Mouse (Mus musculus): Measurements from ENCODE around the gene Wdr27. TPM values are rescaled to one million over a fixed set of nuclear protein-coding genes. Genes with fewer than 3 reads are reported as not detected.

Wdr27 gene
- total RNA-seq, 1 experiment from 2014 or later, result 1.6 TPM

DNA sequence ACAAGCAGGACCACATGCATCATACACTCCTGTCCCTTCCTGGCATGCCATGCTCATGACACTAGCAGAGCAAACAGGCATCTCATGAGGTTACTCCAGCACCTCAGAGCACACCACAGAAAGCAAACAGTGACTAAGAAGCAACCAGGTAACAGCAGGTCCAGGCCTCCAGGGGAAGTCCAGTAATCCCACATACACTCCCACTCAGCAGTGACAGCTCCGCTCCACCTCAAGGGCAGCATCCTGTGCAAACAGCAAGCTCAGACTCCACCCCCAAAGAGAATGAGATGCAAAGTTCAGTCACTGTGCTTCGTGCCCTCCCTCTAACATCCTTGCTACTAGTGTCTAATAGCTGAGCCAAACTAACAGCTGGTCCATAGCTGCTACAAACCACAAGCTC, 56.0 kb downstream of the Wdr27 start:
- ATAC-seq (replicated peaks; ENCODE audit: insufficient number of reproducible peaks, low FRiP score, low TSS enrichment, poor library complexity, severe bottlenecking), result no peak

DNA sequence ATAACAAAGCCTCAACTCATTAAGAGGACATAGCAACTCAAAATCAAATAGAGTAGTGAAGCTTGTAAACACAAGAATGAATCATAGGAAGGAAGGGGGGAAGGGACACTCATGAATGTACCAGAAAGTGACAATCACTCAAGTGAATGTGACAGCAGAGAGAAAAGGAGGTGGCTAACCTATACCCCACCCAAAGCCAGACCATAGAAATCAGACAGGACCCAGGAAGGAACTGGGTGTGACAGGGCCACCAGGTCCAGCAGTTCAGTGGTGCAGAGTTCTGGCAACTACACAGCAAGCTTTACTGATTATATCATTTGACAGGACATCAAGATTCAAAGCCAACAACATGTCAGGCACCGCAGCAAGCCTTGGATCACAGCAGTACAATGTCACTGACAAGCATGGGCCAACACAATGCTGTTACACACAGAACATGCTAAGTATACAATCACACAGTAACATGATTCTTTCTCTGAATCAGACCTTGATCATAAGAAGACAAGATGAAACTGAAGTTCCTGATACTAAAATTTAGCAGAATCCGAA, 68.2 kb downstream of the Wdr27 start:
- no peak for ATAC-seq (replicated peaks; ENCODE audit: insufficient number of reproducible peaks, low FRiP score, low TSS enrichment, poor library complexity, severe bottlenecking)

DNA sequence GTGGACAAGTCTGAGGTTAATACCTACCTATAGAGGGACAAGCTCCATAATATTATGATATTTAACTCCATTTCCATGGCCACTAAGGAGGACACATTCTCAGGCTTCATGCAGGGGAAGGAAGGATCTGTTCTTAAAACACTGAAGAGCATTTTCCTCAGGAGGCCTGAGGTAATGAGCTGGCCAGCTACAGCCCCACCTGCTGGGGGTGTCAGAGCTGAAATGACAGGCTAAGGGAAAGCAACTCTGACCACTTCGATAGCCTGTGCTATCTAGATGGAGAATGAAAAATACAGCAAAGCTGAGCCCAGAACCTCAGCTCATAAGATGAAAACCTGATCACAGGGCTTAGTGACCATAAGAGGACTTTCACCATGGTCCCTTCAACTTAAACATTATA, 82.7 kb downstream of the Wdr27 start:
- ATAC-seq (replicated peaks; ENCODE audit: insufficient number of reproducible peaks, low FRiP score, low TSS enrichment, poor library complexity, severe bottlenecking), result no peak

GRCm38 (mm10) chr17:14847709-14848108, 95.2 kb downstream of the Wdr27 start:
- ATAC-seq (replicated peaks; ENCODE audit: insufficient number of reproducible peaks, low FRiP score, low TSS enrichment, poor library complexity, severe bottlenecking), result no peak

DNA sequence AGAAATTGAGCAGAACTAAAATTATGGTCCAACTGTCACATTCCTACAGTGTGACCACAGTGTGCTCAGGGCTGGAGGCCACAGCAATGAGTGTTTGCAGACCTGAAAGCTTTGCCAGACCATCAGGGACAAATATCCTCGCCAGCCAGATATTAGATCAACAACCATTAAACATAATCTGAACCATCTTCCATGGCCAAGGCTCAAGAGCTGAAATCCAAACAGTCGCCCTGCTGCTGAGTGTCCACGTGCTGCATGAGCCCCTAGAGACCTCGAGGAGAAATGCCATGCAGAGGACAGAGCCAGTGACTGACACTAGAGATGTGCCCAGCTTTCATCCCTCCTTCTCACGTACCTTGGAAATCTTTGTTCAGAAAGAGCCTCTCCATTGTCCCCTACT, 96.1 kb downstream of the Wdr27 start:
- no peak for ATAC-seq (replicated peaks; ENCODE audit: insufficient number of reproducible peaks, low FRiP score, low TSS enrichment, poor library complexity, severe bottlenecking)

DNA sequence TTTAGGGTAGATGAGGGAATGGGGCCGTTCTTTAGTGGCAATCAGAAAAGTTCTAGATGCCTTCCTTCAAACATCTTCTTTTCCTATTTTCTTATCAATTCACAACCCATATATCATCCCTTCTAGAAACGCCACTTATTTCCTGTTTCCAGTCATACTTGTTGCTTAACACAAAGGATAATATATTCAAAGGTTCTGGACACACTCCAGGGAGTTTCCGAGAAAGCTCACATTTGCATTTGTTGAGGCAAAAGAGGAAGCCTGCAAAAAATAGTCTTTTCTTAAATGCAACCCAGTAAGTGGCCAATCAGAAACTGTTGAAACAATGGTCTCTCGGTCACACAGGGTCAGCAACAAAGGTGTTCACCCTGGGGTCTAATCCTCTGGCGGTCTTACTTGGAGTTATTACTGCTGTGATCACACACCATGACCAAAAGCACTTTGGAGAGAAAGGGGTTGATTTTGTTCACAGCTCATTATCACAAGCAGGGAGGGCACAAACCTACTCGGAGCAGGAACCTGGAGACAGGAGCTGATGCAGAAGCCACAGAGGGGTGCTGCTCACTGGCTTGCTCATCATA, 116.2 kb downstream of the Wdr27 start:
- 0 out of 2 replicates have a peak, but pooled peaks have one; percentile 36 for ATAC-seq (replicated peaks; ENCODE audit: insufficient number of reproducible peaks, low FRiP score, low TSS enrichment, poor library complexity, severe bottlenecking)

DNA sequence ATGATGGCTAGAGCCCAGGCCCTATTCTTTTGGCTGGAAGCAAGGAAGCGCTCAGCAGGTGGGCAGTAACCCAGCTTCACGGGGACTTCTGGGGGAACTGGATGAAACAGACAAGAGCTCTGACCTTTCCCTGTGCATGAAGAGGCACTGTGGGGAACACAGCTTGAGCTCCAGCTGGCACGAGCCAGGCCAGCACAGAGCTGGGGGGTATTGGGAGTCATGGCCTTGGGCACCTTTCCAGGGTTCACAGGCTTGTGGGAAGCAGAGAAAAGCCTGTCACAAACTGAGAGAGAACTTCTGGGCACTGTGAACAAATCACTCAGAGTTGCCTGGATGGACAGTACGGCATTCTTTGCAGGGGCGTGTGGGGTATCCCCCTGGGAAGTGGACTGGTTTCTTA, 118.0 kb downstream of the Wdr27 start:
- no peak for ATAC-seq (replicated peaks; ENCODE audit: insufficient number of reproducible peaks, low FRiP score, low TSS enrichment, poor library complexity, severe bottlenecking)

GRCm38 (mm10) chr17:14817975-14818374, 125.0 kb downstream of the Wdr27 start:
- no peak for ATAC-seq (replicated peaks; ENCODE audit: insufficient number of reproducible peaks, low FRiP score, low TSS enrichment, poor library complexity, severe bottlenecking)

DNA sequence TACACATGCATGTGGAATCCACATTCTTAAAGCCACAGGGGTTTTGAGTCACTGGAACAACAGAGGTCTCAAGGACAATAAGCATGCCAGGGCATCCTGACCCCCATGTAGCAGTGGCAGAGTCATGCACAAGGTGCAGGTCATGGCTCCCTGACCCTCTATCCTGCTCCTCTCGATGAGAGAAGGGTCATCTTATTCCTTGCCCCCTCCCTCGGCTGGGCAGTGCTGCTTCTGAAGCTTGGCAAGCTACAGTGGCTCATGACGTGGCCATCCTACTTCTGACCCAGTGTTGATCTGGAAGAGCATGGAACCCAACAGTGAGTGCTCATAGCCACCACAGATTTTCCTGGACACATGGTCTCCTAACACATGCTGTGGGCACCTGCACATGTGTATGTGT, 126.9 kb downstream of the Wdr27 start:
- no peak for ATAC-seq (replicated peaks; ENCODE audit: insufficient number of reproducible peaks, low FRiP score, low TSS enrichment, poor library complexity, severe bottlenecking)

- no peak for ATAC-seq (replicated peaks; ENCODE audit: insufficient number of reproducible peaks, low FRiP score, low TSS enrichment, poor library complexity, severe bottlenecking)
Observed at GRCm38 (mm10) chr17:14815304-14815703, 127.7 kb downstream of the Wdr27 start.

- ATAC-seq (replicated peaks; ENCODE audit: insufficient number of reproducible peaks, low FRiP score, low TSS enrichment, poor library complexity, severe bottlenecking), result no peak
Observed at GRCm38 (mm10) chr17:14812631-14813030, 130.3 kb downstream of the Wdr27 start.

GRCm38 (mm10) chr17:14812033-14812432, 130.9 kb downstream of the Wdr27 start:
- ATAC-seq (replicated peaks; ENCODE audit: insufficient number of reproducible peaks, low FRiP score, low TSS enrichment, poor library complexity, severe bottlenecking), result no peak

DNA sequence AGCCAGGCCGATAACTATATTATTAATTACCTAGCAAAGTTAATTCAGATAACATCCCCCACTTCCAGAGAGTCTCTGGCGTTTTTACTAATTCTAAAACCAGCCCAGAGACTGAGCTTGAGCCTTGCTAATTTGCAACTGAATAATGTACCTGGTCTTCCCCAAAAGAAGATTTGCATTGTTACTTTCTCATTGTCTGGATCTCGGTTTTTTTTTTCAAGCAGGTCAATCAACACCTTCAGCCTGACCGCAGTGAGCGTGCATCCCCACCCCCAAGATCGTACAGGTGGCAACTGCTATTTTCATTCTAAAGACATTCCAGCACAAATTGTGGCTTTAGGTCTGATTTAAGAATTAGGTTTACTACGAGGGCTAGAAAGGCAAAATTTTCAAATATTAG, 136.2 kb downstream of the Wdr27 start:
- ATAC-seq (replicated peaks; ENCODE audit: insufficient number of reproducible peaks, low FRiP score, low TSS enrichment, poor library complexity, severe bottlenecking), result no peak

DNA sequence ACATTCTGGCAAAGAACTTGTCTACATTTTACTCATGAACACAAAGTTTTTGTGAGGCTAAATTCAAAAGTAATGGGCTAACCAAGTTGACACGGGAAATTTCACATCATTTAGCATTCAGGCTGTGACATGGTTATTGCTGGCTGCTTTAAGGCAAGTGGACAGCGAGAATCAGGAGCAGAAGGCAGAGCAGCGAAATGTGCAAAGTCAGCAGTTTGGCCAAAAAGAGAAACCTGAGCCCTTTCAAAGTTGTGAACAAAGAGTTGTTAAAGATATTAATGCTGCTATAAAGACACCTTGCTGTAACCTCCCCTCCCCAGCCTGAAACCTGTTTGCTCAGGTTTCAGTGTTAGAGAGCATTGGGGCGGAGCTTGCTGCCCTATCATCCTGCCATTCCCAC, 143.7 kb downstream of the Wdr27 start:
- no peak for ATAC-seq (replicated peaks; ENCODE audit: insufficient number of reproducible peaks, low FRiP score, low TSS enrichment, poor library complexity, severe bottlenecking)

- no peak for ATAC-seq (replicated peaks; ENCODE audit: insufficient number of reproducible peaks, low FRiP score, low TSS enrichment, poor library complexity, severe bottlenecking)
Observed at GRCm38 (mm10) chr17:14795074-14795473, 147.9 kb downstream of the Wdr27 start.

DNA sequence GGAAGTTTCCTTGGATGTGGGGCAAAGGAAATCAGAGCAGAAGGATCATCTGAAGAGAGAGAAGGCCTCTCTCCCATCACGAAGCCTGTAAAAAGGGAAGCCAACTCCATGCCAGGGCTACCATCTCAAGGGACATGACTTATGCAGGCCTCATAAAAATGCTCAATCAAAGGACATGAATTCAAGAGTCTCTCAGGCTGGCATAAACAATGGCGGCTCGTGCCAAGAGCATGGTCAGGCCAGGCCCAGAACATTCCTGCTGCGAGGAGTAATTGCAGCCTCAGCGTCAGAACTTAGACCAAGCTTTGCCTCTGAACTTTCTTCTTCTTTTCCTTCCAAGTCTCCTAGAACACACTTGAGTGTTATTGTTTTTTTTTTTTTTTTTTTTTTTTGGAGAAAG, 163.6 kb downstream of the Wdr27 start:
- no peak for ATAC-seq (replicated peaks; ENCODE audit: insufficient number of reproducible peaks, low FRiP score, low TSS enrichment, poor library complexity, severe bottlenecking)

DNA sequence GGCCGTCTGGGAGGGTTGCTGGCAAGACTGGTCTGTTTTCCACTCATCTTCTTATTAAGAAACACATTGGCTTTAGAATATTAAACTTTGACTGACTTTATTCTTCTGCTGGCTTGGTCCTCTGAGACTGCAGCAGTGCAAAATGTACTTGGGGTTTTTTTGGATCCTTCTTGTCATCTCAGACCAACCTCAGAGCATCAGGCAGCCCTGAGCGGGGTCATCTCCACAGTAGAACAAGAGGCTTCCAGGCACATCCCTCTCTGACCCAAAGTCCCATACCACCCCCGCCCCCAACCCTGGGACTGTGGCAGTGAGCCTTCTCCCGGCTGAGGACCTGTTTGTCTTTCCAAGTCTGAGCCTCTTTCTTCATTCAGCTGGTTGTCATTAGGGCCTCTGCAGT, 171.6 kb downstream of the Wdr27 start:
- ATAC-seq (replicated peaks; ENCODE audit: insufficient number of reproducible peaks, low FRiP score, low TSS enrichment, poor library complexity, severe bottlenecking), result no peak

- ATAC-seq (replicated peaks; ENCODE audit: insufficient number of reproducible peaks, low FRiP score, low TSS enrichment, poor library complexity, severe bottlenecking), result no peak
Observed at GRCm38 (mm10) chr17:14770377-14770776, 172.6 kb downstream of the Wdr27 start.

Measured in monocyte, adult 5-6 weeks (primary cell).